Mouse (Mus musculus): ENCODE data around the gene Zbtb24. TPM values are rescaled to one million over a fixed set of nuclear protein-coding genes. Genes with fewer than 3 reads are reported as not detected.

The Zbtb24 gene
- polyA plus RNA-seq, 1 experiment: 13.1 TPM

DNA sequence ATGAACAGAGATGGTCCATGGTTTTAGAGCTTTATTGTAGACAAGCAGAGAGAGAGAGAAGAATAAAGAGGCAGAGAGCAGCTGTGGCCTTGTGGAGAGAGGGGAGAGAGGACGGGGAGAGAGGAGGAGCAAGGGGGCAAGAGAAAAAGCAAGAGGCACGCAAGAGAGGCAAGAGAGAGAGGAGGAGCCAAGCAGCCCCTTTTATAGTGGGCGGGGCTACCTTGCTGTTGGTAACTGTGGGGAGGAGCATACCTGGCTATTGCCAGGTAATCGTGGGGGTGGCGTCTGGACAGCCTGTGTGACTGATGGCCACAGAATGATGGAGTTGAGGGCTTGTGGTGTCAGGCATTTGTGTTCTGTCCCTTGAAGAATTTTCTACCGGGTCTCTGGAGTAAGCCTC is 23.8 kb upstream of the Zbtb24 start:
- DNase-seq: no peak
- 58% methylated on average over 6 of the region's 6 CpGs for WGBS
- no peaks in the 10 kb centered on the region for H3K4me1 ChIP-seq (ENCODE audit: control insufficient read depth, insufficient read depth, low read length)
- no peak for TF ChIP-seq POLR2A (IDR thresholded peaks at IDR 0.05; ENCODE audit: borderline replicate concordance, extremely low read depth, low read depth, low read length)
- TF ChIP-seq CTCF (IDR thresholded peaks at IDR 0.05; ENCODE audit: insufficient read depth, low read length): no peak
- H3K4me3 ChIP-seq (replicated peaks; ENCODE audit: extremely low read depth, low read depth, low read length): no peak overlapping the region

DNA sequence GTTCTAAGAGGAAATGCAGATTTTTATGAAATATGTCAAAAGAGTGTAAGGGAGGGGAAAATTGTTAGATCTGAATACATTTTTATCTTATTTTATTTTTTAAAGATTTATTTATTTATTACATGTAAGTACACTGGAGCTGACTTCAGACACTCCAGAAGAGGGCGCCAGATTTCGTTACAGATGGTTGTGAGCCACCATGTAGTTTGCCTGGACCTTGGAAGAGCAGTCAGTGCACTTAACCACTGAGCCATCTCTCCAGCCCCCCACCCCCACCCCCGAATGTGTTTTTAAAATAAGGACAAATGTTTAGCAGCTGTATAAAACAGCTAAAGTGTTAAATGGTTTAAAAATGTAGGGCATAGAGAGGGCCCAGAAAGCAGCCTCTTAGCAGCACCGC is 15.6 kb upstream of the Zbtb24 start:
- TF ChIP-seq POLR2A (IDR thresholded peaks at IDR 0.05; ENCODE audit: borderline replicate concordance, extremely low read depth, low read depth, low read length) (no peak), CTCF (IDR thresholded peaks at IDR 0.05; ENCODE audit: insufficient read depth, low read length) (peak; percentile 48; the same call in 1 of the 2 replicates)
- 31% methylated on average over 4 of the region's 4 CpGs for WGBS
- peak; percentile 36 for DNase-seq
- H3K4me3 ChIP-seq (replicated peaks; ENCODE audit: extremely low read depth, low read depth, low read length): no peak overlapping the region
- H3K4me1 ChIP-seq (ENCODE audit: control insufficient read depth, insufficient read depth, low read length): no peaks in the 10 kb centered on the region

DNA sequence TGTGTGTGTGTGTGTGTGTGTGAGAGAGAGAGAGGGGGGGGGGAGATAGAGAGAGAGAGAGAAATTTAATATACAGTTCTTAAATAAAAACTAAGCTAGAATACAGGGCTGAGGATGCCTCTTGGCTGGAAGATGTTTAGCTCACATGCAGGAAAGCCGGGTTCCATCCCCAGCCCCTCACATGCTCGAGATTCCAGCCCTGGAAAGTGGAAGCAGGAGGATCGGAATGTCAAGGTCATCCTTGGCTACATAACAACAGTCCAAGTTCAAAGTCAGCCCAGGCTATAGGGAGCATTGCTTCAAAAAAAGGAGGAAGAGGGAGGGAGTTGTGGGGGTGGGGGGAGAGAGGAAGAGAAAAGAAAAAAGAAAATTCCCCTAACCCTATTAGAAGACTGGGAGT is 15.0 kb upstream of the Zbtb24 start:
- no peaks in the 10 kb centered on the region for H3K4me1 ChIP-seq (ENCODE audit: control insufficient read depth, insufficient read depth, low read length)
- no peak for DNase-seq
- no peak for TF ChIP-seq CTCF (IDR thresholded peaks at IDR 0.05; ENCODE audit: insufficient read depth, low read length)
- TF ChIP-seq POLR2A (IDR thresholded peaks at IDR 0.05; ENCODE audit: borderline replicate concordance, extremely low read depth, low read depth, low read length): no peak
- WGBS: 31% methylated on average over 3 of the region's 3 CpGs
- H3K4me3 ChIP-seq (replicated peaks; ENCODE audit: extremely low read depth, low read depth, low read length): no peak overlapping the region

- Histone ChIP-seq H3K4me3 (replicated peaks; ENCODE audit: extremely low read depth, low read depth, low read length) (no peak overlapping the region), H3K4me1 (ENCODE audit: control insufficient read depth, insufficient read depth, low read length) (no peaks in the 10 kb centered on the region; the same call in none of the 2 replicates)
- no peak for TF ChIP-seq POLR2A (IDR thresholded peaks at IDR 0.05; ENCODE audit: borderline replicate concordance, extremely low read depth, low read depth, low read length)
- TF ChIP-seq CTCF (IDR thresholded peaks at IDR 0.05; ENCODE audit: insufficient read depth, low read length): no peak
- no peak for DNase-seq
- 57% methylated on average over 1 of the region's 1 CpGs for WGBS
Measured at GRCm38 (mm10) chr10:41448216-41448615, 2.0 kb upstream of the Zbtb24 start.

DNA sequence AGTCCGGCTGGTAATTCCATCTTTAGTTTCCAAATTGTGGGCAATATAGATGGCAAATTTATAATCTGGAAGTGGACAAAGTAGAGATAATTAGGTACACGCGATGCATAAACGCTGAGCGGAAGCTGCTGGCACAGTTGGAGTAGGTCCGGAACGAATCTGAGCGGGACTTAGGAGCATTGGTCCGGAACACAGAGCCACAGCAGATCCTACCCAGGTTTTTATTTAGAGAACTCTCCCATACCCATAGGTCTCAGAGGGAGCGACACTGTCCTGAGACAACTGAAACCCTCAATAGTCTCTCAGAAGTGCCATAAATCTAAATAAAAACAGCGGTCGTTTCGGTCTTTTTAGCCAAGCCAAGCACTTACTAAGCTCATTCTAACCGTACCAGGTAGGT is 499 bp upstream of the Zbtb24 start:
- WGBS: 10% methylated on average over 14 of the region's 14 CpGs
- TF ChIP-seq CTCF (IDR thresholded peaks at IDR 0.05; ENCODE audit: insufficient read depth, low read length) (no peak), POLR2A (IDR thresholded peaks at IDR 0.05; ENCODE audit: borderline replicate concordance, extremely low read depth, low read depth, low read length) (no peak)
- peak overlapping the region; percentile 76 for H3K4me3 ChIP-seq (replicated peaks; ENCODE audit: extremely low read depth, low read depth, low read length)
- no peaks in the 10 kb centered on the region; the same call in none of the 2 replicates for H3K4me1 ChIP-seq (ENCODE audit: control insufficient read depth, insufficient read depth, low read length)
- DNase-seq: no peak

DNA sequence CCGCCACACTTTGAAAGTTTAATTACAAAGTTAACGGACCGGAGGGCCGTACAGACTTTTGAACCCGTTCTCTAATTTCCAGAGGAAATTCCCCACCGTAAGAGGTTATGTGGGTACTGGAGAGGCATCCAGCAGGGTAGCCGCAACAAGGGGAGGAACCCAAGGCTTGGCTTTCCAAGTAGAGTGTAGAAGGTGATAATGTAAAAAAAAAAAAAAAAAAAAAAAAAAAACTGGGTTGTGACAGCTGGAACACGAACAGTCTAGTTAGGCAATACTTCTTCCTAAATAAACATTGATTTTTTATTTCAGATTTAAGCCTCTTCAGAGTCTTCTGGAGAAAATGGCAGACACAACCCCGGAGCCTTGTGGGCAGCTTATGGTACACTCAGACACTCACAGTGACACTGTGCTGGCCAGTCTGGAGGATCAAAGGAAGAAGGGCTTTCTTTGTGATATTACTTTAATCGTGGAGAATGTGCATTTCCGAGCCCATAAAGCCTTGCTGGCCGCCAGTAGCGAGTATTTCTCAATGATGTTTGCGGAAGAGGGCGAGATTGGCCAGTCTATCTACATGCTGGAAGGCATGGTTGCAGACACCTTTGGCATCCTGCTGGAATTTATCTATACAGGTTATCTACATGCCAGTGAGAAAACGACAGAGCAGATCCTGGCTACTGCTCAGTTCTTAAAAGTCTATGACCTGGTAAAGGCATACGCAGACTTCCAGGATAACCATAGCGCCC is 768 bp downstream of the Zbtb24 start:
- Histone ChIP-seq H3K4me3 (replicated peaks; ENCODE audit: extremely low read depth, low read depth, low read length) (peak overlapping the region; percentile 76), H3K4me1 (ENCODE audit: control insufficient read depth, insufficient read depth, low read length) (no peaks in the 10 kb centered on the region; the same call in none of the 2 replicates)
- TF ChIP-seq CTCF (IDR thresholded peaks at IDR 0.05; ENCODE audit: insufficient read depth, low read length) (no peak), POLR2A (IDR thresholded peaks at IDR 0.05; ENCODE audit: borderline replicate concordance, extremely low read depth, low read depth, low read length) (no peak)
- WGBS: 41% methylated on average over 18 of the region's 18 CpGs
- DNase-seq: peak; percentile 9

- WGBS: 96% methylated on average over 9 of the region's 9 CpGs
Measured at GRCm38 (mm10) chr10:41451656-41452055, 1.5 kb downstream of the Zbtb24 start.

DNA sequence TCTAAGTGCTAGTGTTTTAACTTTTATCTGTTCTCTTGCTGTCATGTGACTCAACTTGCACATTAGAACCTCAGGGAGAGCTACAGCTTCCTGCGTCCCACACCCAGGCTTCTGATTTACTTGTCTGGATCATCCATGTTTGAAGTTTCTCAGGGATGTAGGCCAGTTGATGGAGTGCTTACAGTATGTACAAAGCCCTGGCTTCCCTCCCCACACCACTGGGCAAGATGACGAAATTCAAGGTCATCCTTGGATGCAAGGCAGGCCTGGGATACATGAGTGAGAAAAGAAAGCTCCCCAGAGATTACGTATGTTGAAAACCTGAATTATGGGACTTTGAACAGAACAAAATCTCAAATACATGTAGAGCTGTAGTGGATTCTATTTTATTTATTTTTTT is 2.6 kb downstream of the Zbtb24 start:
- no peak for TF ChIP-seq POLR2A (IDR thresholded peaks at IDR 0.05; ENCODE audit: borderline replicate concordance, extremely low read depth, low read depth, low read length)
- TF ChIP-seq CTCF (IDR thresholded peaks at IDR 0.05; ENCODE audit: insufficient read depth, low read length): no peak
- WGBS: 84% methylated on average over 3 of the region's 3 CpGs
- no peak for DNase-seq
- no peaks in the 10 kb centered on the region; the same call in none of the 2 replicates for H3K4me1 ChIP-seq (ENCODE audit: control insufficient read depth, insufficient read depth, low read length)
- H3K4me3 ChIP-seq (replicated peaks; ENCODE audit: extremely low read depth, low read depth, low read length): no peak overlapping the region

More at GRCm38 (mm10) chr10:41451656-41452055, 1.5 kb downstream of the Zbtb24 start:
- Histone ChIP-seq H3K4me1 (ENCODE audit: control insufficient read depth, insufficient read depth, low read length) (no peaks in the 10 kb centered on the region; the same call in none of the 2 replicates), H3K4me3 (replicated peaks; ENCODE audit: extremely low read depth, low read depth, low read length) (no peak overlapping the region)
- no peak for DNase-seq
- TF ChIP-seq POLR2A (IDR thresholded peaks at IDR 0.05; ENCODE audit: borderline replicate concordance, extremely low read depth, low read depth, low read length) (no peak), CTCF (IDR thresholded peaks at IDR 0.05; ENCODE audit: insufficient read depth, low read length) (no peak)

GRCm38 (mm10) chr10:41459990-41460389 is 9.8 kb downstream of the Zbtb24 start:
- H3K4me1 ChIP-seq (ENCODE audit: control insufficient read depth, insufficient read depth, low read length): no peaks in the 10 kb centered on the region
- no peak for DNase-seq
- no peak overlapping the region for H3K4me3 ChIP-seq (replicated peaks; ENCODE audit: extremely low read depth, low read depth, low read length)
- no peak for TF ChIP-seq POLR2A (IDR thresholded peaks at IDR 0.05; ENCODE audit: borderline replicate concordance, extremely low read depth, low read depth, low read length)
- no peak for TF ChIP-seq CTCF (IDR thresholded peaks at IDR 0.05; ENCODE audit: insufficient read depth, low read length)
- WGBS: 87% methylated on average over 4 of the region's 4 CpGs

DNA sequence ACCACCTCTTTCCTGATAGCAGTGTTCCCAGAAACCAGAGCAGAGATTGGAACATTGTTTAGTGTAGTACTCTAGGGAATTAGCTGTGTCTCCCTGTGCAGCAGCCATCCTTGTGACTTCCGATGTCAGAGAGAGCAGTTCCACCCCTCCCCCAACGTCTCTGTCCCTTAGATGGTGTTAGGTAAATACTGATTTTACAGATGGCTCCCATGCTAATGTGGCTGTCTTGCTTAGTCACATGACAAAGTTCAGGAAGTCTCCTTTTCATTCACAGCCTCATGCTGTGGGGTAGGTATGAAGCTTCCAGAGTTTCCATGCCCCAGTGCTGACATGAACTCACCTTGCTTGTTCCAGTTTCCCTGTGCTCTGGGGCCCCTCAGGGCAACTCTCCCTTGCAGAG is 10.3 kb downstream of the Zbtb24 start:
- Histone ChIP-seq H3K4me1 (ENCODE audit: control insufficient read depth, insufficient read depth, low read length) (no peaks in the 10 kb centered on the region), H3K4me3 (replicated peaks; ENCODE audit: extremely low read depth, low read depth, low read length) (no peak overlapping the region)
- TF ChIP-seq CTCF (IDR thresholded peaks at IDR 0.05; ENCODE audit: insufficient read depth, low read length) (no peak), POLR2A (IDR thresholded peaks at IDR 0.05; ENCODE audit: borderline replicate concordance, extremely low read depth, low read depth, low read length) (no peak)
- DNase-seq: no peak
- 24% methylated on average over 2 of the region's 2 CpGs for WGBS
